Mouse (Mus musculus): ENCODE results near the gene Spag6. TPM values are rescaled to one million over a fixed set of nuclear protein-coding genes. Genes with fewer than 3 reads are reported as not detected.

Spag6 gene
- total RNA-seq (2021), result under 1 TPM; 0.22 to 0.64 TPM

DNA sequence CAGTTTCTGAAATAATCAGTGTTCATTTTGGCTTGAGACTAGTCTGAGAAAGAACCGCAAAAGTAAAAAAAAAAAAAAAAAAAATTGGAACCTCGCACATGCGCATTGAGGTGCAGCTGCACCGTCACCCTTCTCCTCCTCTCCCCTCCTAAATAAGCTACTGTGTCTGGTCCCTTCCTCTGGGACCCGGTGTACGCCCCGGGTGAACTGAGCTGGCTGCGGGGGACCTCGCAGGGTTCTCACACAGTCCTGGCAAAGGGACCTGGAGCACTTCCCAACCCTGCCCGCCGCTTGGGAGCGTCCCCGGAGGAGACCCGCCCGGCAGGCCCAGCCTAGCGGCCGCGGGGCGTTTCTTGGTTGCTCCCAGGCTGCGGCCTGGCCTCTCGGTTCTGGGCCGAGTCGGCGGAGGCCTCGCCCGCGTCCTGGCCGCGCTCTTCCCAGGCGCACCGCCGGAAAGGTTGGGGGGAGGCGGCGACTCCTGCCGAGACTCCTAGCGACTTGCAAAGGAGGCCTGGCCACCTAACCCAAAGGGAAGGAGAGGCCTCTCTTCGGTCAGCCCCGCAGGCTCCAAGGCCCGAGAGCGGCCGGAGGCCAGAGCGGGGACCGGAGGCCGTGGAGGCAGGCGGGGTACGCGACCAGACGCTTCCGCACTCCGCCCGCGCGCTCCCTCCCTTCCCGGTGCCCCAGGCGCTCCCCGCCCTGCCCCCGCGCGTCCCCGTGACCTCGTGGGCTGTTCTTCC lies at the start of gene Spag6:
TSS of gene Spag6 (plus strand) at position 162 of the 740 bp plus-strand sequence.
- intact Hi-C loops (cut with DNase I), result loop anchor here (10.0 kb wide), 2 partner anchors 581 to 659 kb away; partner anchors contain the start of gene A930004D18Rik
- DNase-seq, result peak; percentile 66

DNA sequence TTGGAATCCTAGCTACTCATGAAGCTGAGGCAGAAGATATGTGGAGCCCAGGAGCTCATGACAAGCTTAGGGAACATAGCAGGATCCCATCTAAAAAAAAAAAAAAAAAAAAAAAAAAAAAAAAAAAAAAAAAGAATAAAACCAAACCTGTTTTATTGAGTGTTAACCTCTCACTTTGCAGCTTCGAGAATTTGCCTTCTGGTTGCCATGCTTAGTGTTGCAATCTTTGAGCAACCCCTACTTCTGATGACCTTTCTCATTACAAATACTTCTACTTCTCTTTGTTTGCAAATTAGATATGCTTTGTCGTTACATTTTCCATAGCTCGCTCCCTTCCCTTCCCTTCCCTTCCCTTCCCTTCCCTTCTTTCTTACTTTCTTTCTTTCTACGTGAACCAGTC lies 45.3 kb upstream of the Spag6 start:
- no peak for DNase-seq
- intact Hi-C loops (cut with DNase I), result no loop called here

DNA sequence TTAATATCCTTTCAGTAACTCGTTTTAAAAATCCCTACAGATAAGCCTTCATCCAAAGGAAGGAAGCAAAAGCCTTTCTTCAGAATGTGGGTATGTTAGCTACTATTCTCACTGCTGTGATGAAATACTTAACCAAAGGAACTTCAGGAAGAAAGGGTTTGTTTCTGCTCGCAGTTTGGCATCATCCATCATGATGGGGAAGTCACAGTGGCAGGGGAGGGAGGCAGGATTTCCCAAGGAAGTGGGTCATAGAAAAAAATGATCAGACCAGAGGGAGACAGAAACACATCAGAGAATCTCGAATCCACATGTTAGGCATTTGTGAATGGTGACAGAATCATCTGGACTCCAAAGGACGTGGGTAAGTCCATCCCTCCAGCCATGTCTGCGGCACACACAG lies 39.0 kb upstream of the Spag6 start:
- no peak for DNase-seq
- intact Hi-C loops (cut with DNase I), result no loop called here

DNA sequence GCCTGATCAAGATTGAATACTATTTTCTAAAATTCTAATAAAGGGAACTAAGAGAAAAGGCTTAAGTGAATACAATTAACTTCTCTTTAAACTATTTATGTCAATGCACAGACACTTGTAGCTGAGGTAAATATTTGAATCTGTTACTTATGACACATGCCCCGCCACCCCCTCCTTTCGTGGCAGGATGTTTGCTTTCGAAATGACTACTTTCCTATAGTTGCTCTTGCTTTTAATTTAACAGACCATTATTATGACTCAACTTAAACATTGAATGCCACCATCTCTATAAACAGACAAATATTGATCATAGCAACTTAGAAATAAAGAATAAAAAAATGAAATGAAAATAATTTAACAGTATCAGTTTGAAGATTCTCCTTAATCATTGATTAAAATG lies 29.8 kb upstream of the Spag6 start:
- DNase-seq, result no peak
- intact Hi-C loops (cut with DNase I), result no loop called here

DNA sequence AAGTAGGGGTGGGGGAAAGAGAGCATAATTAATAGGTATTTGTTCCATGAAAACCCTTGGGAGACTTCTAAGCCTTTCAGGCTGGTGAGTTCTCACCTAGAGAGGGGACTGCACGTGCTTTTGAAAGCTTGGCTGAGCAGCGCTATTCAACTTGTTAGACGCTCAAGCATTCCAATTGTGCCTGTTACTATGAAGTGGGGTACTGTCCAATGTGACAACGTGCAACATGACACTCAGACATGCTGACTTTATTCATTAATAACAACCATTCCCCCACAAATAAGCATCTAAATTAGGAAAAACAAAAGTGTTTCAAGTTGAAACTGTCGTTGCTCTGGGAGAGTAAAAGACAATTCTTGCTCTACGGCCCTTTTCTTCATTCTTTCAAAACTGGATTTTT lies 22.8 kb upstream of the Spag6 start:
- intact Hi-C loops (cut with DNase I), result loop anchor here (5.0 to 10.0 kb wide), 5 partner anchors 84 to 616 kb away; partner anchors contain the start of genes 4930426L09Rik, Mllt10 and Pip4k2a
- no peak for DNase-seq

DNA sequence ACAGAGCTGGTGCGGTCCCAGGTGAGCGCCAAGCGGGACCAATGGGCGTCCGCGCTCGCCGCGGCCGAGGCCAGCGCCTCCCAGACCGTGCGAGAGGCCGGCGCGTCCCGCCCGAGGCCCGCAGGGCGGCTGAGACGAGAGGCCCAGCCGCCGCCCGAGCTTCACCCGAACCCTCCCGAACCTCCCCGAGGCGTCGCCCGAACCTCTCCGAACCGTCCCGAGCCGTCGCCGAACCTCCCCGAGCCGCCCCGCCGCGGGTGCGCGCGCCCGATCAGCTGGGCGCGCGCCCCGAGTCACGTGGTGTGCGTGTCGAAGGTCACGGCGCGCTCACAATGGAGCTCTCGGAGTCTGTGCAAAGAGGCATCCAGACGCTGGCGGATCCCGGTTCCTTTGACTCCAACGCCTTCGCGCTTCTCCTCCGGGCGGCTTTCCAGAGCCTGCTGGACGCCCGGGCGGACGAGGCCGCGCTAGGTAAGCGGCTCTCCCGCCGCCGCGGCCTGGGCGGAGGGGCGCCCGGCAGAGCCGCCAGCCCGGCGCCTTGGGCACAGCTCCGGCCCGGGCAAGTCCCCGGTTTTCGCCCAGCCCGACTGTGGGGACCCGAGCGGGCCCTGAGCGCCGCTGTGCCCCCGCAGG lies 21.6 kb upstream of the Spag6 start, which contains the start of gene Commd3:
TSS of gene Commd3 (plus strand) at position 252 of the 633 bp plus-strand sequence.
- intact Hi-C loops (cut with DNase I), result loop anchor here (5.0 to 10.0 kb wide), 5 partner anchors 85 to 617 kb away; partner anchors contain the start of genes 4930426L09Rik, Mllt10 and Pip4k2a
- peak; percentile 95 for DNase-seq

DNA sequence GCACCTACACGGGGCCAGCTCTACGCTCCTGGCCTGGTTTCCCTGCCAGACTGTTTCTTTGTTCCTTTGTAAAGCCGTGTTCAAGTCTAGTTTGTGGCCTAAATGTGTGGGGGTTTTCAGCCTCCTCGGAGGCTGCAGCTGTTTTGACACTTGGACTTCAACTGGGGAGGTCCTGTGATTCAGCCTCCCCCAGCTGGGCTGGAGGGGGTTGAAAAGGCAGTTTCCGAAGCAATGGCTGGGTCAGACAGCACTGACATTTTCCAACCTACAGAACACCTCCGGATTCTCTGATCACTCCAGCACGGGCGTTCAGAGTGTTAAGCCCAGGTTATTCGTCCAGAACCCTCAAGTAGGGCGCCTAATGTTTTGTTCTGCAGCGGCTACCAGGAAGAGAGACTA lies 21.1 kb upstream of the Spag6 start:
- intact Hi-C loops (cut with DNase I), result loop anchor here (5.0 to 10.0 kb wide), 5 partner anchors 85 to 618 kb away; partner anchors contain the start of genes 4930426L09Rik, Mllt10 and Pip4k2a
- no peak for DNase-seq

DNA sequence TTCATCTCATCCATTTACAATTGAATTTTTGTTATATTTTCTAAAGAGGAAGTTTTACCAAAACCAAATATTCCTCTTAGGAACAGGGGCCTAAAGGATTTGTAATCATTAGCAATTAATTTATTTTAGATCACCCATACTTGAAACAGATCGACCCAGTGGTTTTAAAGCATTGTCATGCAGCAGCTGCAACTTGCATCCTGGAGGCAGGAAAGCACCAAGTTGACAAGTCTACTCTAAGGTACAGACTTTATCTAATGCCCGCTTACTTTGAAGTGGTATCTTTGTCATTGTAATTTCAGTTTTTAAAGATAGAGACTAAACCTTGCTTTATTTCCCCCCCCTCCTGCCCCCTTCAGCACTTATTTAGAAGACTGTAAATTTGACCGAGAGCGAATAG lies 20.1 kb upstream of the Spag6 start:
- no peak for DNase-seq
- intact Hi-C loops (cut with DNase I), result loop anchor here (5.0 to 10.0 kb wide), 5 partner anchors 86 to 619 kb away; partner anchors contain the start of genes 4930426L09Rik, Mllt10 and Pip4k2a

DNA sequence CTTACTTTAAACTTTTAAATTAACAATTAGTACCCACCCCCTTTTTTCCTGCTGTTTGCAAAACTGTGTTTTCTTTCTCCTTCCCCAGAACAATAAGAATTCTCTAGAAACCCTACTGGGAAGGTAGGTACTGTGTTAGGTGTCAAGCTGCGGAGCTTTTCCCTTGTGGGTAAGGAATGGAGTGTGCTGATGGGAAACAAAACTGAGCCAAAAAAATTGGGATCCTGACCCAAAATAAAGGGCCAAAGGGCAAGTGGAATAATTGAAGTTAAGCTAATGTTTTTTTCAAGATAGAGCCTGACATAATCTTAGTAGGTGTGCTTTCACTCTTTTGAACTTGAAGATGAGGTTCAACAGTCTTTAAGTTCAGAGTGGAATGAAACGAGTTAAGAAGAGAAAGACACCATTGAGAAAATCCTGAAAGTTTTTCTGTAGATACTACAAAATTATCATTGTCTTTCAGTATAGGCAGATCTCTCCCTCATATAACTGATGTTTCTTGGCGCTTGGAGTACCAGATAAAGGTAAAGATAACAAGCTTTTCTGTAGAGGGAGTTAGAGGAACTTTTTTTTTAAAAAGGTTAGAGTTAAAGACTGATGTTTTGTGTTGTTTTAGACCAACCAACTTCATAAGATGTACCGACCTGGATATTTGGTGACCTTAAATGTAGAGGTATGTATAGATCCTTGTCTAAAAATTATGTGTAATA lies 19.5 kb upstream of the Spag6 start:
- intact Hi-C loops (cut with DNase I), result loop anchor here (5.0 to 10.0 kb wide), 5 partner anchors 87 to 620 kb away; partner anchors contain the start of genes 4930426L09Rik, Mllt10 and Pip4k2a

DNA sequence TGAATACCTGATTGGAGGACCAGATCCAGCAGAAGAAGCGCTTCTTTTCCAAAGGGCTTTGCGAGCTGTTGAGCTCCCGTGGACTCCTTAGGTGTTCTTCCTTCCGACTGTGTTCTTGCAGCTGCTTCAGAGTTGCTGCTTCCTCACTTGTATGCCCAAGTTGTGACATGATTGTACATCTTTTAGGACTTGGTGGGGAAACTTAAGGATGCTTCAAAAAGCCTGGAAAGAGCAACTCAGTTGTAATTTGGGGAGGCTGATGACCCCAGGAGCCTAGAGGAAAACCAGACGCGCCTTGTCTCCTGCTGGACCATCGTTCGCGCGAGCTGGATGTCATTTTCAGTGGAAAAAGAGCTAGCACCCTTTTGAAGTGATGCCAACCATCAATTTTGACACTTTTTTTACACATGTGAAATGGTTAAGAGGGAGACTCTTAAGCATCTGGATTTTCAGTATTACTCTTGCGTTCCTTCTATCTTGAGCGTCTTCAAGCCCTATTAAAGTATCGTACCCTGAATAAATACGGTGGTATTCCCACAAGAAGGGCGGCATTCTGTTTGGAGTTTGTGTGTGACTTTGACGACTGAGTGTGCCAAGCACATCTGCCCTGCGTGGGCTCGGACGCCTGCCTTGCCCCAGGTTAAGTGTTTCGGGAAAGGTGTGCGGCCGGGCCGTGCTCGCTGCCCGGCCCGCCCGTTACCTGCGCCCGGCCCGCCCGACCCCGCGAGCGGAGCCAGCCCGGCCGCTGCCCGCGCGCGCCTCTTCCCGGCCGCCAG lies 18.0 kb upstream of the Spag6 start:
- no peak for DNase-seq
- intact Hi-C loops (cut with DNase I), result loop anchor here (10.0 kb wide), 4 partner anchors 291 to 621 kb away; partner anchors contain the start of genes 4930426L09Rik, Mllt10 and Pip4k2a

More for the DNA sequence above, 19.5 kb upstream of the Spag6 start:
- DNase-seq, result no peak

DNA sequence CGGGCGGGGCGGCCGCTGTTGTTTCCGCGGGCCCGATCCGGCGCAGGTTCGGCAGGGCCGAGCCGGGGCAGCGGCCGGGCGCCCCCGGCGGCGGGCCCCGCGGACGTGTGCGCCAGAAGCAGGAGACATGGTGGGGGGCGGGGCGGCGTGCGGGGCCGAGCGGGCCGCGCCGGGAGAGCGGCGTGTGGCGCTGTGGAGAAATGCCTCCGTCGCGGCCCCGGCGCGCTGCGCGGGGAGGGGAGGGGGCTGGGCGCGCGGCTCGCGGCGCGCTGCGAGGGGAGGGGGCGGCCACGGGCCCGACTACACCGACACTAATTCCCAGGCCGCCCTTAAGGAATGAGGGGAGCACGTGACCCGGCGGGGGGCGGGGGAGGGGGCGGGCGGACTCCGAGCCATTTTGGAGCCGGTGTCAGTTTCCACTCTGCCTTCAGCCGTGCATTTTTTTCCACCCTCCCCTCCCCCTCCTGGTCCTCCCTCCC lies 17.3 kb upstream of the Spag6 start:
- intact Hi-C loops (cut with DNase I), result loop anchor here (10.0 kb wide), 4 partner anchors 292 to 622 kb away; partner anchors contain the start of genes 4930426L09Rik, Mllt10 and Pip4k2a
- DNase-seq, result peak; percentile 94

DNA sequence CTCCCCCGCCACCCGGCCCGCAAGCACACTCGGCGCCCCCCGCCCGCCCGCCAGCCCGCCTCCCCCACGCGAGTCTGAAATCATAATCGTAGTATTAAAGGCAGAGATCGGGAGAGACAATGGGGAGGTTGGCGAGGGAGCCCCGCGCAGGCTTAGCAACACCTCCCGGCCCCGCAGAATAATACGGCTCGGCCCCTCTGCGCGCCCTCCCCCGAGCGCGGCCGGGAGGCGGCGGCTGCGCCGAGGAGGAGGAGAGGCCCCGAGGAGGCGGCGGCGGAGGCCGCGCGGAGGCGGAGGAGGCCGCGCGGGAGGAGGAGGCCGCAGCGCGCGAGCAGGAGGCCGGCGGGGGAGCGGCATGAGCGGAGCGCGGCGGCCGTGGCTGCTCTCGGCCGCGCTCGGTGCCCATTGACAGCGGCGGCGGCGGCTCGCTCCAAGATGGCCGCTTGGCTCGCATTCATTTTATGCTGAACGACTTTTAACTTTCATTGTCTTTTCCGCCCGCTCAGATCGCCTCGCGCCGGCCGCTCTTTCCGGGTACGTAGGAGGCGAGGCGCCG lies 16.8 kb upstream of the Spag6 start, which contains the start of gene Bmi1:
TSS of gene Bmi1 (plus strand) at position 83 of the 556 bp plus-strand sequence.
- DNase-seq, result peak; percentile 63
- intact Hi-C loops (cut with DNase I), result loop anchor here (10.0 kb wide), 4 partner anchors 292 to 622 kb away; partner anchors contain the start of genes 4930426L09Rik, Mllt10 and Pip4k2a

DNA sequence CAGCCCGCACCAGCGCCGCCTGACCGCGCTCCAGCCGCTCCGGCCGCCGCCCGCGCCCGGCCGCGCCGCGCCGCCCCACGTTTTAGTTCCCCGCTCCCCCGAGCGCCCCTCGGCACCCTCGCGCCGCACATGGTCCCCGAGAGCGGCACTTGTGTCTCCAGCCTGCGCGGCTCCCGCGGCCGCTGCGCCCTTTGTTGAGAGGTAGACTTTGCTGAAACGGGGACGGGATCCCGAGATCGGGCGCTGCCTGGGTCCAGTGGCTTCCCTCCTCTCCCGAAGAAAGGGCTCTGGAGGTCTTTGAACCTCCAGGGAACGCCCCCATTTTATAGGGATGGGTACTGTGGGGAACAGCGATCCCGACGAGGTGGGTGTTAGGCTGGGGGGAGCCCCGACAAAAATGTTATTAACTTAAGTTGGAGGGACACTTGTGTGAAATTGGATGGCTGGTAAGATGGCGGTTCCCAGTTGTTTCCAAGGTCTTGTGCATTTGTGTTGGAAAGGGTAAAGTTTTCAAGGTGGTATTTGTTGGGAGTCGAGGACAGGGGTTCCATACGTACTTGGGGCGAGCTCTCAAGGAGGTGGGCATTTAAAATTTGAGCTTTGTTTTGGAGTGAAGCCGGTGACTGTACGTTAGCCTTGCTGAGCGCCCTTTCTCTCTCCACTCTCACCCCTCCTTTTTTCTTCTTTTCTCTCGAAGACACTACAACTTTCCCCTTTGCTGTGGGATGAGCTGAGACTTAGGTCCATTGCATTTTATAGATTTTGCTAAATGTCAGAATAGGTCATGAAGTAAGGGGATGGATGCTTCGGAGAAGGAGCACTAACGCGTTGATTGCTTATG lies 16.0 kb upstream of the Spag6 start:
- DNase-seq, result peak; percentile 64
- intact Hi-C loops (cut with DNase I), result loop anchor here (10.0 kb wide), 4 partner anchors 293 to 623 kb away; partner anchors contain the start of genes 4930426L09Rik, Mllt10 and Pip4k2a

DNA sequence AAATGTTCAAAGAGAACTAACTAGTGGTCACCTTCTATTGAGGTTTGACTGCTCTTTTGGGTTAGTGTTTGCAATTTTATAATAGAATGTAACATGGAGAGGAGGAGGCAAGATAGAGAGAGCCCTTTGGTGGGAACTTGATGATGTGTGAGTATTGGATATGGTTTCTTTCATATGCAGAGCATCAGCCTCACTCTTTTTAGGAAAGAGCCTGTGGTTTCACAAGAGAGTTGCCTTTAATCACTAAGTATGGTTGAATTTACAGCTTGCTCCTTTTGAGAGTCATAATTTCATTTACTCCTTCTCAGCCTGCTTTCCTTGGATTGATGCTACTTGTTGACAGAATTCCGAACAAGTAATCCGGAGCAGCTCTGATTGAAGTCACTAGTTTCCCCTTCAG lies 14.1 kb upstream of the Spag6 start:
- no peak for DNase-seq
- intact Hi-C loops (cut with DNase I), result loop anchor here (10.0 kb wide), 4 partner anchors 295 to 625 kb away; partner anchors contain the start of genes 4930426L09Rik, Mllt10 and Pip4k2a

DNA sequence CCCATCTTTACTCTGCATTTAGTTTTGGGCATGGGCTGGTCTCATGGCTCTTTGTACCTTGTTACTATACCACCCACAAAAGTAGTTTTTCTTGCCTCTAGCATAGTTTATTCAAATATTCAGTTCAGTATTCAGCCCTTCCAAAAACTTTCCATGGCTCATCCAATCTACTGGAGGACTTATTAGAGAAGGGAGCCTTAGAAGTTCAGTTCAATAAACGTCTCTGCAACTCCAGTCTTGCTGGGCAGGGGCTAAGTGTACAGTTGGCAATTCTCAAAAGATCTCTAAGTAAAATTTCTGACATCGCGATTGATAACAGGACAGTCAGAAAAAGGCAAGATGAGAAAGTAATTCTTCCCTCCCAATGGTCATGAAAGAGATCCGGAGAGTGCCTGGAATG lies 13.3 kb upstream of the Spag6 start:
- intact Hi-C loops (cut with DNase I), result no loop called here
- no peak for DNase-seq

DNA sequence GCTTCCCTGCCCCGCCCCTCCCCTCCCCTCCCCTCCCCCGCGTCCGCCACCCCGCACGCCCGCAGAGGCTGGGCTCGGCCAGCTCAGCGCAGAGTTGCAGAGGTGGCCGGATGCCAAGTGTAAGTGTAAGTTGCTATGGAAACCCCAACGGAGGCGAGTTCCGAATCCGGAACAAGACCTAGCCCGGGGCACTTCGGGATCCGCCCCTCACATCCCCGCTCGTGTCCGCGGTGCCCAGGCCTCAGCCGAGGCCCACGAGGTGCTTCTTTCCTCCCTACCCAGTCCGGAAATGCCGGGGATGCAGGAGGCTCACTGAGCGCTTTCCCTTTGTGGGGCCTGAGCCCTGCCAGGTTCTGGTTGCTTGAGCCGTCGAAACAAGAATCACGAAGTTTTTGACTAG lies 12.9 kb upstream of the Spag6 start:
- DNase-seq, result peak; percentile 46
- intact Hi-C loops (cut with DNase I), result no loop called here

DNA sequence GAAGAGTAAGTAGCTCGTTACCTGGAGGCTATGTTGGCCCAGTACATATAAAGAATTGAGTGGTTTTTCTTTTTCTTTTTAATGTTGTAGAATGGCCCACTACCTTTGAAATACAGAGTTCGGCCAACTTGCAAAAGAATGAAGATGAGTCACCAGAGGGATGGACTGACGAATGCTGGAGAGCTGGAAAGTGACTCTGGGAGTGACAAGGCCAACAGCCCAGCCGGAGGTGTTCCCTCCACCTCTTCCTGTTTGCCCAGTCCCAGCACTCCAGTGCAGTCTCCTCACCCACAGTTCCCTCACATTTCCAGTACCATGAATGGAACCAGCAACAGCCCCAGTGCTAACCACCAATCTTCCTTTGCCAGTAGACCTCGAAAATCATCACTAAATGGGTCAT lies 9.8 kb upstream of the Spag6 start:
- intact Hi-C loops (cut with DNase I), result no loop called here
- DNase-seq, result no peak

DNA sequence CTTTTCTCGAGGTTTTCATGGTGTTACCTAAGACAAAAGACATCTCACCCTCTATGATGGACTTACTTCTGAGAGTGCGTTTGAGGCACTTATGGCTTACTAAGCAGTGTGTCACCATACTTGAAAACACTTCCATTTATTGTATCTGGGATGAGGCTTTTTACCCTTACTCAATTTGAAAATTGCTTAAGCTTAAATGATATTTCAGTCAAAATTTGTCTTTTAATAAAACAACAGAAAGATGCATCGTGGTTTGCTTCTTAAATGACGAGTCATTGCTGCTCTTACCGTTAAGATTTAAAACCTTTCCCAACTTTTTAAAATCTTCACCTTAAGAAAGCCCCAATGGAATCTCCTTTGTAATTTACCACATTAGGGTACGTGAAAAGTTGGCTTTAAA lies 7.4 kb upstream of the Spag6 start:
- intact Hi-C loops (cut with DNase I), result no loop called here

More for the DNA sequence above, 7.4 kb upstream of the Spag6 start:
- DNase-seq, result no peak

All from left cerebral cortex, postnatal 4 days (tissue).